Mouse (Mus musculus) MEL (cell line): ENCODE measurements around the gene Pip4k2a. TPM values are rescaled to one million over a fixed set of nuclear protein-coding genes. Genes with fewer than 3 reads are reported as not detected.

ENCODE experiments used
- DNase-seq: peaks from one replicate; pipeline ENCODE4 v3.0.0; 2011; ENCODE audit warnings: low read depth, low spot score
- H3K27ac ChIP-seq: 2 replicates; pipeline ENCODE4 v1.5.1; 2012; ENCODE audit warnings: low read depth, mild to moderate bottlenecking, control low read depth, low read length, moderate library complexity; ENCODE audit not compliant: control insufficient read depth
- H3K27me3 ChIP-seq, 2 experiments: fragments of 150-350 bp in 1 of 2; sonication (generic) in 1 of 2; 2 replicates each; pipeline ENCODE4 v1.6.1; 2012; ENCODE audit warnings: low read length in 2 of 2, mild to moderate bottlenecking in 2 of 2, improper control_type of control experiment in 1 of 2, moderate library complexity in 1 of 2; ENCODE audit not compliant: insufficient read depth in 2 of 2, control insufficient read depth in 1 of 2
- H3K36me3 ChIP-seq, 2 experiments: 2 replicates each; pipeline ENCODE4 v1.6.1; 2012 to 2014; ENCODE audit warnings: low read length in 2 of 2, improper control_type of control experiment in 1 of 2, inconsistent platforms in 1 of 2, mild to moderate bottlenecking in 1 of 2; ENCODE audit not compliant: insufficient read depth in 2 of 2, control insufficient read depth in 1 of 2
- H3K4me1 ChIP-seq, 2 experiments: fragments of 150-350 bp in 1 of 2; sonication (generic) in 1 of 2; 2 replicates each; pipeline ENCODE4 v1.6.1; 2012; ENCODE audit warnings: low read length in 2 of 2, improper control_type of control experiment in 1 of 2, mild to moderate bottlenecking in 1 of 2; ENCODE audit not compliant: insufficient read depth in 2 of 2, control insufficient read depth in 1 of 2
- H3K4me3 ChIP-seq, 2 experiments: fragments of 150-350 bp in 1 of 2; sonication (generic) in 1 of 2; 2 replicates each; pipeline ENCODE4 v1.5.1; 2012; ENCODE audit warnings: low read depth in 2 of 2, low read length in 2 of 2, mild to moderate bottlenecking in 2 of 2, moderate library complexity in 2 of 2, control low read depth in 1 of 2, improper control_type of control experiment in 1 of 2; ENCODE audit not compliant: control insufficient read depth in 1 of 2, insufficient read depth in 1 of 2
- H3K79me2 ChIP-seq: 2 replicates; pipeline ENCODE4 v1.6.1; 2012; ENCODE audit warnings: mild to moderate bottlenecking, low read length, moderate library complexity; ENCODE audit not compliant: control insufficient read depth, poor library complexity, insufficient read depth
- H3K9ac ChIP-seq: 2 replicates; pipeline ENCODE4 v1.6.1; 2012; ENCODE audit warnings: low read depth, mild to moderate bottlenecking, control low read depth, low read length, moderate library complexity; ENCODE audit not compliant: control insufficient read depth, poor library complexity, severe bottlenecking
- H3K9me3 ChIP-seq: fragments of 150-350 bp; sonication (generic); replicated peaks from 2 replicates; pipeline ENCODE4 v1.6.1; 2012; ENCODE audit warnings: mild to moderate bottlenecking, low read length, improper control_type of control experiment, moderate library complexity; ENCODE audit not compliant: insufficient read depth
- BHLHE40 ChIP-seq: IDR thresholded peaks from 2 replicates; pipeline ENCODE4 v1.6.1; 2012; ENCODE audit warnings: low read depth, mild to moderate bottlenecking, inconsistent platforms, low read length, improper control_type of control experiment, borderline replicate concordance
- CHD2 ChIP-seq: IDR thresholded peaks from 2 replicates; pipeline ENCODE4 v1.6.1; 2011; ENCODE audit warnings: low read length, improper control_type of control experiment
- CTCF ChIP-seq, 3 experiments: IDR thresholded peaks in 2 of 3; conservative IDR thresholded peaks in 1 of 3; 2 replicates each; pipeline ENCODE4 v1.5.1; 2011 to 2012; ENCODE audit warnings: low read length in 3 of 3, low read depth in 2 of 3, mild to moderate bottlenecking in 2 of 3, improper control_type of control experiment in 1 of 3, inconsistent platforms in 1 of 3, mixed read lengths in 1 of 3, moderate library complexity in 1 of 3; ENCODE audit not compliant: control insufficient read depth in 1 of 3, insufficient read depth in 1 of 3, poor library complexity in 1 of 3, severe bottlenecking in 1 of 3
- ETS1 ChIP-seq: IDR thresholded peaks from 2 replicates; pipeline ENCODE4 v1.6.1; 2012; ENCODE audit warnings: low read depth, mild to moderate bottlenecking, inconsistent platforms, low read length, improper control_type of control experiment, moderate library complexity
- GABPA ChIP-seq: IDR thresholded peaks from 2 replicates; pipeline ENCODE4 v1.6.1; 2012; ENCODE audit warnings: low read depth, mild to moderate bottlenecking, inconsistent platforms, low read length, improper control_type of control experiment, moderate library complexity
- JUND ChIP-seq: IDR thresholded peaks from 2 replicates; pipeline ENCODE4 v1.6.1; 2011; ENCODE audit warnings: low read depth, mild to moderate bottlenecking, improper control_type of control experiment, low read length
- MAX ChIP-seq: IDR thresholded peaks from 2 replicates; pipeline ENCODE4 v1.6.1; 2011; ENCODE audit warnings: low read length, improper control_type of control experiment
- NRF1 ChIP-seq: IDR thresholded peaks from 2 replicates; pipeline ENCODE4 v1.6.1; 2014; ENCODE audit warnings: low read depth, mild to moderate bottlenecking, inconsistent platforms, low read length, improper control_type of control experiment, moderate library complexity; ENCODE audit not compliant: poor library complexity, insufficient read depth, severe bottlenecking
- RAD21 ChIP-seq: IDR thresholded peaks from 2 replicates; pipeline ENCODE4 v1.6.1; 2011; ENCODE audit warnings: mild to moderate bottlenecking, low read depth, low read length, improper control_type of control experiment
- TAL1 ChIP-seq: IDR thresholded peaks from 2 replicates; pipeline ENCODE4 v1.6.1; 2012; ENCODE audit warnings: mild to moderate bottlenecking, inconsistent platforms, low read length, moderate library complexity, mixed read lengths
- UBTF ChIP-seq: IDR thresholded peaks from 2 replicates; pipeline ENCODE4 v1.6.1; 2012; ENCODE audit warnings: low read depth, mild to moderate bottlenecking, inconsistent platforms, low read length, improper control_type of control experiment, moderate library complexity, borderline replicate concordance; ENCODE audit not compliant: insufficient read depth
- USF1 ChIP-seq: IDR thresholded peaks from 2 replicates; pipeline ENCODE4 v1.6.1; 2014; ENCODE audit warnings: low read depth, mild to moderate bottlenecking, inconsistent platforms, low read length, improper control_type of control experiment, moderate library complexity
- USF2 ChIP-seq, 2 experiments: IDR thresholded peaks; 2 replicates each; pipeline ENCODE4 v1.6.1; 2011 to 2012; ENCODE audit warnings: improper control_type of control experiment in 2 of 2, low read length in 2 of 2, borderline replicate concordance in 1 of 2, inconsistent platforms in 1 of 2, low read depth in 1 of 2, mild to moderate bottlenecking in 1 of 2; ENCODE audit not compliant: insufficient read depth in 1 of 2
- ZKSCAN1 ChIP-seq: IDR thresholded peaks from 2 replicates; pipeline ENCODE4 v1.6.1; 2012; ENCODE audit warnings: low read depth, mild to moderate bottlenecking, inconsistent platforms, low read length, improper control_type of control experiment, moderate library complexity
- ZMIZ1 ChIP-seq: IDR thresholded peaks from 2 replicates; pipeline ENCODE4 v1.6.1; 2012; ENCODE audit warnings: low read depth, mild to moderate bottlenecking, inconsistent platforms, low read length, improper control_type of control experiment, moderate library complexity
- ZNF384 ChIP-seq: IDR thresholded peaks from 2 replicates; pipeline ENCODE4 v1.6.1; 2012; ENCODE audit warnings: low read depth, mild to moderate bottlenecking, inconsistent platforms, low read length, improper control_type of control experiment
- polyA plus RNA-seq, 2 experiments: library from polyadenylated mRNA; stranded (reverse) in 1 of 2; unstranded in 1 of 2; fragments of >175 nt in 1 of 2; fragments of >200 nt in 1 of 2; gene quantifications; 2 replicates each; pipeline versions ENCODE4 v1.2.1 to v1.2.4; 2012; ENCODE audit warnings: low replicate concordance in 2 of 2, low read depth in 1 of 2; ENCODE audit not compliant: insufficient read length in 2 of 2, insufficient read depth in 1 of 2, missing spikeins in 1 of 2
- total RNA-seq: library from RNA; depleted of rRNA; stranded (reverse); fragments of 300-350 nt; gene quantifications from 2 replicates; pipeline ENCODE4 v1.2.3, GENCODE M21; 2012

The Pip4k2a gene
- total and polyA plus RNA-seq, 3 experiments: 7.9 to 48.5 TPM; not detected in 1

DNA sequence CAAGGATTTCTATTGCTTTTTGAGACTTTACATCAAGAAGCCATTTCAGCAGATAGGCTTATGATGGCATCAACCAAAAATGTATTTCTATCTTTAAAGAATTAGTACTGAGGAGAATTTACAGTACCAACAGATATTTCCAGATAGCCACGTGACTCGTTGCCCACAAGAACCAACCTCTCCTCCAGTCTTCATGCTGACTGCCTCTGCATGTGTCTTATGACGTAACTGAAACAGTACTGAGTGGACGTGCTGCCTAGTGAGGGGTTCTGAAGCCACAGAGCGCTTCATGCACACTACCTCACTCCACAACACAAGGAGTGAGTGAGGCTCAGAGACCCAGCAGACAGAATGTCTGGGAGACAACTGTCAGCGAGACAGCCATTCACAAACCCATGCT is 38.9 kb downstream of the Pip4k2a start:
- Histone ChIP-seq H3K36me3 (peaks cover 0 to 57% of the 10 kb centered on the region in 2 experiments; a peak in 3 of 4 replicates), H3K79me2 (peaks cover 25% of the 10 kb centered on the region), H3K27me3 (no peaks in the 10 kb centered on the region), H3K4me1 (peaks cover 44 to 51% of the 10 kb centered on the region in 2 experiments), H3K27ac (peak overlapping the region; percentile 45; the same call in 1 of the 2 replicates)
- TF ChIP-seq JUND (no peak), USF2 (IDR thresholded peaks at IDR 0.05; ENCODE audit: borderline replicate concordance in 1 of 2, insufficient read depth in 1 of 2, low read depth in 1 of 2, low read length in 2 of 2) (0 out of 4 replicates have a peak, but pooled peaks of 1 of the 2 experiments have one; percentile 38), BHLHE40 (no peak), USF1 (peak; percentile 82), NRF1 (no peak), ZNF384 (no peak), MAX (no peak)
- TF ChIP-seq, all 39 proteins: peak for 2
- no peak for DNase-seq
- Histone ChIP-seq H3K9ac (no peak overlapping the region), H3K9me3 (no peaks in the 10 kb centered on the region), H3K4me3 (no peak overlapping the region)

DNA sequence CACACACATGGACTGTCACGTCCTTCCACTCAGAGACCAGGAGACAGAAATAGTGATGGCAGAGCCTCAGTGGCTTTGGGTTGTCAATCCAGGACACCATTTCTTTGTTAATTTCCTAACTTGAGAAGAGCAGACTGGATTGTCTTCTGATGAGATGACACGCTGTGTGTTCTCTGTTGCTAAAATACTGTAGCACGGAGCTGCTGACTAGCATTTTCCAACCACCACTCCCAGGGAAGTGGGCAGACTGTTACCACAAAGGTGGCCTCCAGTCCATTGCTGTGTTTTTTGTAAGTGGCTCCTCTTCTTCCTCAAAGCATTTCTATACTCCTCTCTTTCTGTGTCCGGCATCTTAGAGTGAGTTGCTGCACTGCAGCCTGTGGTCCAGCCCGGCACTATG is 39.4 kb downstream of the Pip4k2a start:
- Histone ChIP-seq H3K9me3 (no peaks in the 10 kb centered on the region), H3K36me3 (peaks cover 0 to 62% of the 10 kb centered on the region in 2 experiments; a peak in 3 of 4 replicates)
- no peak for TF ChIP-seq TAL1
- no peak for TF ChIP-seq ZMIZ1
- TF ChIP-seq UBTF: no peak
- TF ChIP-seq USF2 (IDR thresholded peaks at IDR 0.05; ENCODE audit: borderline replicate concordance in 1 of 2, insufficient read depth in 1 of 2, low read depth in 1 of 2, low read length in 2 of 2): no peak
- no peak for TF ChIP-seq ZKSCAN1
- no peak for TF ChIP-seq CHD2
- no peak for TF ChIP-seq ETS1
- TF ChIP-seq RAD21: no peak
- TF ChIP-seq GABPA: no peak
- TF ChIP-seq BHLHE40: no peak
- TF ChIP-seq CTCF (IDR thresholded peaks at IDR 0.05 in 2 of 3, conservative IDR thresholded peaks at IDR 0.05 in 1 of 3; ENCODE audit: control insufficient read depth in 1 of 3, insufficient read depth in 1 of 3, low read depth in 2 of 3, low read length in 3 of 3, poor library complexity in 1 of 3, severe bottlenecking in 1 of 3): no peak
- TF ChIP-seq ZNF384: no peak
- TF ChIP-seq, all 39 proteins: peak for 0
- Histone ChIP-seq H3K79me2 (peaks cover 29% of the 10 kb centered on the region), H3K4me1 (peaks cover 48 to 56% of the 10 kb centered on the region in 2 experiments), H3K27ac (peak overlapping the region; percentile 45), H3K4me3 (no peak overlapping the region), H3K9ac (no peak overlapping the region), H3K27me3 (no peaks in the 10 kb centered on the region)
- no peak for DNase-seq
